Mouse (Mus musculus): Measurements from ENCODE around the gene Lmo1. TPM values are rescaled to one million over a fixed set of nuclear protein-coding genes. Genes with fewer than 3 reads are reported as not detected.

Lmo1 gene
- polyA plus RNA-seq (2015; fragmentation: Nextera tagmentation; extraction: Ambion mirVana) = 1.0 and 1.1 TPM in 2 replicates

GRCm38 (mm10) chr7:109174949-109175669 lies at the start of gene Lmo1:
Gene Lmo1 (minus strand): TSS chr7:109175207.
- peak; percentile 47; the same call in 1 of the 2 replicates for ATAC-seq (ENCODE audit: low read depth)
- H3K4me2 ChIP-seq (ENCODE audit: low read depth, low read length) = peak within 1 kb of the TSS; percentile 60
- H3K4me1 ChIP-seq (ENCODE audit: control insufficient read depth, low read depth, low read length) = no peaks in the 10 kb centered on the region
- WGBS (ENCODE audit: insufficient replicate concordance) = under 1% methylated on average over 60 of the region's 67 CpGs
- peaks cover 52% of the 10 kb centered on the region for H3K27me3 ChIP-seq (ENCODE audit: control insufficient read depth, insufficient read depth, low read depth, low read length)
- H3K27ac ChIP-seq (ENCODE audit: low read length) = no peak within 1 kb of the TSS
- peak within 1 kb of the TSS; percentile 49 for H3K4me3 ChIP-seq (ENCODE audit: low read depth, low read length)
- no peaks in the 10 kb centered on the region for H3K36me3 ChIP-seq (ENCODE audit: control insufficient read depth, insufficient read depth)
- H3K9me3 ChIP-seq (replicated peaks; ENCODE audit: control insufficient read depth, low read length) = no peaks in the 10 kb centered on the region
- H3K9ac ChIP-seq (ENCODE audit: low read depth, low read length) = no peak within 1 kb of the TSS

- ATAC-seq (ENCODE audit: low read depth) = no peak
- H3K27me3 ChIP-seq (ENCODE audit: control insufficient read depth, insufficient read depth, low read depth, low read length) = no peaks in the 10 kb centered on the region
- H3K36me3 ChIP-seq (ENCODE audit: control insufficient read depth, insufficient read depth) = no peaks in the 10 kb centered on the region
- H3K4me2 ChIP-seq (ENCODE audit: low read depth, low read length) = no peak overlapping the region
- H3K9ac ChIP-seq (ENCODE audit: low read depth, low read length) = no peak overlapping the region
- no peaks in the 10 kb centered on the region for H3K9me3 ChIP-seq (replicated peaks; ENCODE audit: control insufficient read depth, low read length)
- H3K4me1 ChIP-seq (ENCODE audit: control insufficient read depth, low read depth, low read length) = no peaks in the 10 kb centered on the region
- no peak overlapping the region for H3K27ac ChIP-seq (ENCODE audit: low read length)
- 70% methylated on average over 15 of the region's 15 CpGs for WGBS (ENCODE audit: insufficient replicate concordance)
- no peak overlapping the region for H3K4me3 ChIP-seq (ENCODE audit: low read depth, low read length)
These were observed 46.7 kb upstream of the Lmo1 start for GRCm38 (mm10) chr7:109221716-109222110.

GRCm38 (mm10) chr7:109220766-109221715 lies 46.0 kb upstream of the Lmo1 start:
- no peak for ATAC-seq (ENCODE audit: low read depth)
- Histone ChIP-seq H3K9me3 (replicated peaks; ENCODE audit: control insufficient read depth, low read length) (no peaks in the 10 kb centered on the region), H3K27me3 (ENCODE audit: control insufficient read depth, insufficient read depth, low read depth, low read length) (no peaks in the 10 kb centered on the region), H3K36me3 (ENCODE audit: control insufficient read depth, insufficient read depth) (no peaks in the 10 kb centered on the region), H3K9ac (ENCODE audit: low read depth, low read length) (no peak overlapping the region), H3K4me2 (ENCODE audit: low read depth, low read length) (no peak overlapping the region), H3K4me3 (ENCODE audit: low read depth, low read length) (no peak overlapping the region), H3K27ac (ENCODE audit: low read length) (no peak overlapping the region), H3K4me1 (ENCODE audit: control insufficient read depth, low read depth, low read length) (no peaks in the 10 kb centered on the region)
- WGBS (ENCODE audit: insufficient replicate concordance) = 77% methylated on average over 20 of the region's 20 CpGs

GRCm38 (mm10) chr7:109220026-109220425 lies 45.0 kb upstream of the Lmo1 start:
- no peak overlapping the region for H3K4me2 ChIP-seq (ENCODE audit: low read depth, low read length)
- H3K27ac ChIP-seq (ENCODE audit: low read length) = no peak overlapping the region
- no peaks in the 10 kb centered on the region for H3K4me1 ChIP-seq (ENCODE audit: control insufficient read depth, low read depth, low read length)
- ATAC-seq (ENCODE audit: low read depth) = no peak
- H3K9me3 ChIP-seq (replicated peaks; ENCODE audit: control insufficient read depth, low read length) = no peaks in the 10 kb centered on the region
- H3K4me3 ChIP-seq (ENCODE audit: low read depth, low read length) = no peak overlapping the region
- 61% methylated on average over 4 of the region's 4 CpGs for WGBS (ENCODE audit: insufficient replicate concordance)
- H3K9ac ChIP-seq (ENCODE audit: low read depth, low read length) = no peak overlapping the region
- H3K36me3 ChIP-seq (ENCODE audit: control insufficient read depth, insufficient read depth) = no peaks in the 10 kb centered on the region
- H3K27me3 ChIP-seq (ENCODE audit: control insufficient read depth, insufficient read depth, low read depth, low read length) = no peaks in the 10 kb centered on the region

GRCm38 (mm10) chr7:109218977-109219271 lies 43.9 kb upstream of the Lmo1 start:
- no peaks in the 10 kb centered on the region for H3K9me3 ChIP-seq (replicated peaks; ENCODE audit: control insufficient read depth, low read length)
- no peak overlapping the region for H3K4me2 ChIP-seq (ENCODE audit: low read depth, low read length)
- H3K9ac ChIP-seq (ENCODE audit: low read depth, low read length) = no peak overlapping the region
- no peak overlapping the region for H3K27ac ChIP-seq (ENCODE audit: low read length)
- no peaks in the 10 kb centered on the region for H3K27me3 ChIP-seq (ENCODE audit: control insufficient read depth, insufficient read depth, low read depth, low read length)
- WGBS (ENCODE audit: insufficient replicate concordance) = 50% methylated on average over 5 of the region's 5 CpGs
- H3K4me3 ChIP-seq (ENCODE audit: low read depth, low read length) = no peak overlapping the region
- no peak for ATAC-seq (ENCODE audit: low read depth)
- no peaks in the 10 kb centered on the region for H3K4me1 ChIP-seq (ENCODE audit: control insufficient read depth, low read depth, low read length)
- no peaks in the 10 kb centered on the region for H3K36me3 ChIP-seq (ENCODE audit: control insufficient read depth, insufficient read depth)

GRCm38 (mm10) chr7:109218130-109218976 lies 43.3 kb upstream of the Lmo1 start:
- H3K4me3 ChIP-seq (ENCODE audit: low read depth, low read length) = no peak overlapping the region
- H3K27me3 ChIP-seq (ENCODE audit: control insufficient read depth, insufficient read depth, low read depth, low read length) = no peaks in the 10 kb centered on the region
- no peak overlapping the region for H3K4me2 ChIP-seq (ENCODE audit: low read depth, low read length)
- H3K9ac ChIP-seq (ENCODE audit: low read depth, low read length) = no peak overlapping the region
- no peak for ATAC-seq (ENCODE audit: low read depth)
- no peaks in the 10 kb centered on the region for H3K4me1 ChIP-seq (ENCODE audit: control insufficient read depth, low read depth, low read length)
- H3K9me3 ChIP-seq (replicated peaks; ENCODE audit: control insufficient read depth, low read length) = no peaks in the 10 kb centered on the region
- no peaks in the 10 kb centered on the region for H3K36me3 ChIP-seq (ENCODE audit: control insufficient read depth, insufficient read depth)
- 56% methylated on average over 2 of the region's 2 CpGs for WGBS (ENCODE audit: insufficient replicate concordance)
- no peak overlapping the region for H3K27ac ChIP-seq (ENCODE audit: low read length)

- Histone ChIP-seq H3K4me3 (ENCODE audit: low read depth, low read length) (no peak overlapping the region), H3K4me2 (ENCODE audit: low read depth, low read length) (no peak overlapping the region), H3K27ac (ENCODE audit: low read length) (no peak overlapping the region; the same call in 1 of the 2 replicates), H3K4me1 (ENCODE audit: control insufficient read depth, low read depth, low read length) (no peaks in the 10 kb centered on the region), H3K27me3 (ENCODE audit: control insufficient read depth, insufficient read depth, low read depth, low read length) (no peaks in the 10 kb centered on the region), H3K36me3 (ENCODE audit: control insufficient read depth, insufficient read depth) (no peaks in the 10 kb centered on the region), H3K9ac (ENCODE audit: low read depth, low read length) (no peak overlapping the region), H3K9me3 (replicated peaks; ENCODE audit: control insufficient read depth, low read length) (no peaks in the 10 kb centered on the region)
- no peak for ATAC-seq (ENCODE audit: low read depth)
- WGBS (ENCODE audit: insufficient replicate concordance) = 20% methylated on average over 2 of the region's 2 CpGs
These were observed 34.8 kb upstream of the Lmo1 start for GRCm38 (mm10) chr7:109209804-109210203.

GRCm38 (mm10) chr7:109207811-109208210 lies 32.8 kb upstream of the Lmo1 start:
- H3K9me3 ChIP-seq (replicated peaks; ENCODE audit: control insufficient read depth, low read length) = no peaks in the 10 kb centered on the region
- no peaks in the 10 kb centered on the region for H3K4me1 ChIP-seq (ENCODE audit: control insufficient read depth, low read depth, low read length)
- H3K4me2 ChIP-seq (ENCODE audit: low read depth, low read length) = no peak overlapping the region
- no peaks in the 10 kb centered on the region for H3K36me3 ChIP-seq (ENCODE audit: control insufficient read depth, insufficient read depth)
- no peaks in the 10 kb centered on the region for H3K27me3 ChIP-seq (ENCODE audit: control insufficient read depth, insufficient read depth, low read depth, low read length)
- no peak for ATAC-seq (ENCODE audit: low read depth)
- H3K4me3 ChIP-seq (ENCODE audit: low read depth, low read length) = no peak overlapping the region
- no peak overlapping the region for H3K9ac ChIP-seq (ENCODE audit: low read depth, low read length)
- 58% methylated on average over 4 of the region's 4 CpGs for WGBS (ENCODE audit: insufficient replicate concordance)
- no peak overlapping the region for H3K27ac ChIP-seq (ENCODE audit: low read length)
